Mouse (Mus musculus) ES-Bruce4 (cell line): Measurements from ENCODE around the gene Parp8. TPM values are rescaled to one million over a fixed set of nuclear protein-coding genes. Genes with fewer than 3 reads are reported as not detected.
"Not testable (repeated sequence)": the region's sequence is repeated elsewhere in the genome, so short reads cannot be mapped to it uniquely, and the experiment has no call there.

Experiments
- H3K27ac ChIP-seq: 2 replicates; pipeline ENCODE4 v1.5.1; 2012; ENCODE audit warnings: low read length, inconsistent platforms; ENCODE audit not compliant: insufficient read depth
- H3K27me3 ChIP-seq: 2 replicates; pipeline ENCODE4 v1.6.1; 2012; ENCODE audit warnings: mild to moderate bottlenecking, low read length, inconsistent platforms; ENCODE audit not compliant: control insufficient read depth, poor library complexity, insufficient read depth, severe bottlenecking
- H3K36me3 ChIP-seq: 2 replicates; pipeline ENCODE4 v1.6.1; 2012; ENCODE audit warnings: inconsistent platforms, mild to moderate bottlenecking, low read length, moderate library complexity; ENCODE audit not compliant: control insufficient read depth, poor library complexity, insufficient read depth, severe bottlenecking
- H3K4me1 ChIP-seq: one replicate; pipeline ENCODE4 v1.8.1; 2011; ENCODE audit warnings: low read length; ENCODE audit not compliant: control insufficient read depth, insufficient read depth
- H3K4me3 ChIP-seq: 2 replicates; pipeline ENCODE4 v1.5.1; 2011; ENCODE audit warnings: low read depth, mild to moderate bottlenecking, low read length
- H3K9ac ChIP-seq: 2 replicates; pipeline ENCODE4 v1.6.1; 2012; ENCODE audit warnings: low read depth, mild to moderate bottlenecking, inconsistent platforms; ENCODE audit not compliant: poor library complexity, severe bottlenecking
- H3K9me3 ChIP-seq: replicated peaks from 2 replicates; pipeline ENCODE4 v1.6.1; 2012; ENCODE audit warnings: mild to moderate bottlenecking, low read length, inconsistent platforms; ENCODE audit not compliant: control insufficient read depth, poor library complexity, insufficient read depth, severe bottlenecking
- CTCF ChIP-seq: IDR thresholded peaks from one replicate; pipeline ENCODE4 v1.8.1; 2011; ENCODE audit warnings: low read depth, low read length
- EP300 ChIP-seq: IDR thresholded peaks from 2 replicates; pipeline ENCODE4 v1.6.1; 2011; ENCODE audit warnings: low read depth, low read length; ENCODE audit not compliant: insufficient read depth
- POLR2A ChIP-seq: IDR thresholded peaks from one replicate; pipeline ENCODE4 v1.8.1; 2011; ENCODE audit warnings: low read length; ENCODE audit not compliant: insufficient read depth
- polyA plus RNA-seq: library from polyadenylated mRNA; stranded (reverse); fragments of >200 nt; gene quantifications from 2 replicates; pipeline ENCODE4 v1.2.4, GENCODE M21; 2011; ENCODE audit warnings: low read depth; ENCODE audit not compliant: missing spikeins, insufficient read depth, insufficient read length

Gene Parp8
- polyA plus RNA-seq, 1 experiment: 1.3 TPM

GRCm38 (mm10) chr13:116949056-116949455 is 76.3 kb downstream of the Parp8 start:
- Histone ChIP-seq H3K36me3 (no peaks in the 10 kb centered on the region), H3K4me3 (no peak overlapping the region), H3K27me3 (no peaks in the 10 kb centered on the region), H3K27ac (no peak overlapping the region), H3K9ac (no peak overlapping the region), H3K9me3 (no peaks in the 10 kb centered on the region), H3K4me1 (no peaks in the 10 kb centered on the region)
- no peak for TF ChIP-seq CTCF
- no peak for TF ChIP-seq POLR2A
- no peak for TF ChIP-seq EP300

- Histone ChIP-seq H3K27me3 (no peaks in the 10 kb centered on the region), H3K4me1 (no peaks in the 10 kb centered on the region), H3K9ac (no peak overlapping the region), H3K27ac (no peak overlapping the region), H3K4me3 (no peak overlapping the region), H3K36me3 (no peaks in the 10 kb centered on the region), H3K9me3 (no peaks in the 10 kb centered on the region)
- TF ChIP-seq POLR2A: no peak
- no peak for TF ChIP-seq CTCF
- no peak for TF ChIP-seq EP300
Measured at GRCm38 (mm10) chr13:116948299-116948659, 77.1 kb downstream of the Parp8 start.

GRCm38 (mm10) chr13:116947611-116948298 is 77.6 kb downstream of the Parp8 start:
- H3K9me3 ChIP-seq: no peaks in the 10 kb centered on the region
- H3K27ac ChIP-seq: no peak overlapping the region
- no peaks in the 10 kb centered on the region for H3K4me1 ChIP-seq
- TF ChIP-seq POLR2A (no peak), EP300 (no peak), CTCF (no peak)
- H3K27me3 ChIP-seq: no peaks in the 10 kb centered on the region
- no peak overlapping the region for H3K9ac ChIP-seq
- H3K4me3 ChIP-seq: no peak overlapping the region
- no peaks in the 10 kb centered on the region for H3K36me3 ChIP-seq

GRCm38 (mm10) chr13:116946566-116946965 is 78.8 kb downstream of the Parp8 start:
- Histone ChIP-seq H3K27ac (no peak overlapping the region), H3K9me3 (no peaks in the 10 kb centered on the region), H3K9ac (no peak overlapping the region), H3K4me3 (no peak overlapping the region), H3K4me1 (no peaks in the 10 kb centered on the region), H3K36me3 (no peaks in the 10 kb centered on the region), H3K27me3 (no peaks in the 10 kb centered on the region)
- no peak for TF ChIP-seq POLR2A
- no peak for TF ChIP-seq CTCF
- no peak for TF ChIP-seq EP300

- H3K36me3 ChIP-seq: no peaks in the 10 kb centered on the region
- no peaks in the 10 kb centered on the region for H3K9me3 ChIP-seq
- TF ChIP-seq POLR2A (no peak), CTCF (no peak), EP300 (no peak)
- H3K9ac ChIP-seq: no peak overlapping the region
- no peaks in the 10 kb centered on the region for H3K27me3 ChIP-seq
- H3K27ac ChIP-seq: no peak overlapping the region
- no peak overlapping the region for H3K4me3 ChIP-seq
- no peaks in the 10 kb centered on the region for H3K4me1 ChIP-seq
Measured at GRCm38 (mm10) chr13:116941280-116942015, 83.9 kb downstream of the Parp8 start.

- Histone ChIP-seq H3K9ac (no peak overlapping the region), H3K36me3 (no peaks in the 10 kb centered on the region), H3K9me3 (no peaks in the 10 kb centered on the region), H3K27ac (no peak overlapping the region), H3K27me3 (no peaks in the 10 kb centered on the region), H3K4me1 (no peaks in the 10 kb centered on the region), H3K4me3 (no peak overlapping the region)
- TF ChIP-seq POLR2A (no peak), EP300 (no peak), CTCF (no peak)
Measured at GRCm38 (mm10) chr13:116940761-116941160, 84.6 kb downstream of the Parp8 start.

GRCm38 (mm10) chr13:116937019-116937418 is 88.3 kb downstream of the Parp8 start:
- H3K9ac ChIP-seq, H3K4me1 ChIP-seq, H3K36me3 ChIP-seq, H3K27me3 ChIP-seq, H3K9me3 ChIP-seq, H3K27ac ChIP-seq, H3K4me3 ChIP-seq: not testable (repeated sequence)
